ENCODE assay signal across 13 mouse cellular contexts in genomic region chr17:85747976-85748648, GRCm38 (mm10).
DNase-seq lines count a peak whose midpoint lies in the region; ATAC-seq and TF ChIP-seq lines count a peak whose summit lies in the region.
"Had no signal": no experiment of that assay in that cellular context is flagged by ENCODE, and none has a peak within 500 bp of the region (broad histone marks: within the 10 kb centered on the region; RNA-seq: fewer than 3 reads in every experiment).

No protein-coding gene starts in this region.

- H3K4me2 ChIP-seq in kidney, embryonic 14.5 days (replicated peaks; ENCODE audit: low read depth, low read length), result peak overlapping the region; percentile 36
- H3K4me2 ChIP-seq in embryonic facial prominence, embryonic 12.5 days (replicated peaks), result peak overlapping the region; percentile 33
- peak overlapping the region; percentile 41 for H3K4me2 ChIP-seq in limb, embryonic 13.5 days (replicated peaks)
- peak overlapping the region; percentile 46 for H3K4me2 ChIP-seq in neural tube, embryonic 12.5 days (replicated peaks)
- no peak overlapping the region for H3K4me2 ChIP-seq in liver, postnatal 0 days (ENCODE audit: low read depth, low read length)
- H3K4me2 ChIP-seq: heart, embryonic 13.5 days had no signal

- no peaks in the 10 kb centered on the region for H3K9me3 ChIP-seq in kidney, embryonic 14.5 days (ENCODE audit: control insufficient read depth, low read length)
- H3K9me3 ChIP-seq in embryonic facial prominence, embryonic 12.5 days, result no peaks in the 10 kb centered on the region
- no peaks in the 10 kb centered on the region for H3K9me3 ChIP-seq in limb, embryonic 13.5 days
- no peaks in the 10 kb centered on the region for H3K9me3 ChIP-seq in neural tube, embryonic 12.5 days
- no peaks in the 10 kb centered on the region for H3K9me3 ChIP-seq in liver, postnatal 0 days (ENCODE audit: low read length)
- H3K9me3 ChIP-seq: heart, embryonic 13.5 days had no signal

- H3K27ac ChIP-seq in kidney, embryonic 14.5 days (ENCODE audit: low read depth, low read length), result no peak overlapping the region
- 0 out of 2 replicates have a peak overlapping the region, but pooled peaks have one; percentile 7 for H3K27ac ChIP-seq in embryonic facial prominence, embryonic 12.5 days
- H3K27ac ChIP-seq in limb, embryonic 13.5 days, result no peak overlapping the region
- H3K27ac ChIP-seq in neural tube, embryonic 12.5 days, result no peak overlapping the region
- H3K27ac ChIP-seq in liver, postnatal 0 days (ENCODE audit: low read depth), result no peak overlapping the region
- H3K27ac ChIP-seq: heart, embryonic 13.5 days; liver, embryonic 14.5 days had no signal

- no peak overlapping the region for H3K9ac ChIP-seq in kidney, embryonic 14.5 days (ENCODE audit: low read depth, low read length)
- H3K9ac ChIP-seq in embryonic facial prominence, embryonic 12.5 days, result no peak overlapping the region
- no peak overlapping the region for H3K9ac ChIP-seq in limb, embryonic 13.5 days
- H3K9ac ChIP-seq in neural tube, embryonic 12.5 days, result no peak overlapping the region
- H3K9ac ChIP-seq in liver, postnatal 0 days (replicated peaks), result no peak overlapping the region
- H3K9ac ChIP-seq: heart, embryonic 13.5 days; liver, embryonic 14.5 days had no signal

- H3K4me1 ChIP-seq in kidney, embryonic 14.5 days (ENCODE audit: control insufficient read depth, insufficient read depth, low read length), result no peaks in the 10 kb centered on the region; the same call in 1 of the 2 replicates
- peaks cover 8% of the 10 kb centered on the region for H3K4me1 ChIP-seq in embryonic facial prominence, embryonic 12.5 days
- H3K4me1 ChIP-seq in limb, embryonic 13.5 days, result peaks cover 21% of the 10 kb centered on the region
- H3K4me1 ChIP-seq in neural tube, embryonic 12.5 days, result peaks cover 23% of the 10 kb centered on the region
- H3K4me1 ChIP-seq in liver, postnatal 0 days (ENCODE audit: insufficient read depth), result no peaks in the 10 kb centered on the region

- DNase-seq in kidney, adult 18-20 months, result no peak
- no peak for DNase-seq in liver, postnatal 0 days
- no peak for DNase-seq in lung, adult 18-20 months
- no peak for DNase-seq in retina, embryonic 14.5 days (ENCODE audit: low spot score)
- DNase-seq: adrenal gland, adult 8-10 months; cerebellum, postnatal 14 days; lung, postnatal 4 days had no signal

- no peaks in the 10 kb centered on the region for H3K27me3 ChIP-seq in kidney, embryonic 14.5 days (ENCODE audit: control insufficient read depth, insufficient read depth, low read length)
- peaks cover 6% of the 10 kb centered on the region; the same call in 1 of the 2 replicates for H3K27me3 ChIP-seq in embryonic facial prominence, embryonic 12.5 days
- H3K27me3 ChIP-seq in limb, embryonic 13.5 days, result peaks cover 54% of the 10 kb centered on the region
- peaks cover 25% of the 10 kb centered on the region for H3K27me3 ChIP-seq in neural tube, embryonic 12.5 days (replicated peaks)
- H3K27me3 ChIP-seq in liver, postnatal 0 days (ENCODE audit: insufficient read depth, low read length), result no peaks in the 10 kb centered on the region

- WGBS in kidney, embryonic 14.5 days, result 10% methylated on average over 16 of the region's 16 CpGs
- WGBS in embryonic facial prominence, embryonic 12.5 days, result 48% methylated on average over 16 of the region's 16 CpGs
- 10% methylated on average over 16 of the region's 16 CpGs for WGBS in limb, embryonic 13.5 days
- WGBS in neural tube, embryonic 12.5 days, result 14% methylated on average over 16 of the region's 16 CpGs
- 56% methylated on average over 16 of the region's 16 CpGs for WGBS in liver, postnatal 0 days (ENCODE audit: insufficient replicate concordance)

- H3K36me3 ChIP-seq in kidney, embryonic 14.5 days (ENCODE audit: control insufficient read depth, insufficient read depth, low read length), result no peaks in the 10 kb centered on the region
- no peaks in the 10 kb centered on the region for H3K36me3 ChIP-seq in embryonic facial prominence, embryonic 12.5 days
- H3K36me3 ChIP-seq in limb, embryonic 13.5 days, result no peaks in the 10 kb centered on the region
- no peaks in the 10 kb centered on the region for H3K36me3 ChIP-seq in neural tube, embryonic 12.5 days
- H3K36me3 ChIP-seq in liver, postnatal 0 days (replicated peaks; ENCODE audit: insufficient read depth, low read length), result no peaks in the 10 kb centered on the region
- H3K36me3 ChIP-seq: heart, embryonic 13.5 days had no signal

- no peak for TF ChIP-seq EP300 in liver, postnatal 0 days (IDR thresholded peaks at IDR 0.05; ENCODE audit: low read depth)

- TF ChIP-seq CTCF in liver, postnatal 0 days (IDR thresholded peaks at IDR 0.05; ENCODE audit: low read depth), result no peak

- no peak overlapping the region for H3K4me3 ChIP-seq in kidney, embryonic 14.5 days (ENCODE audit: low read length)
- H3K4me3 ChIP-seq in embryonic facial prominence, embryonic 12.5 days, result no peak overlapping the region
- H3K4me3 ChIP-seq in limb, embryonic 13.5 days, result no peak overlapping the region
- H3K4me3 ChIP-seq in neural tube, embryonic 12.5 days, result no peak overlapping the region
- H3K4me3 ChIP-seq in liver, postnatal 0 days (ENCODE audit: low read depth, low read length), result no peak overlapping the region
- H3K4me3 ChIP-seq: heart, embryonic 13.5 days had no signal

- peak; percentile 91 for ATAC-seq in kidney, embryonic 14.5 days (ENCODE audit: low FRiP score, low TSS enrichment)
- ATAC-seq in embryonic facial prominence, embryonic 12.5 days (ENCODE audit: insufficient number of reproducible peaks, insufficient read depth, low FRiP score, low TSS enrichment), result no peak
- ATAC-seq in limb, embryonic 13.5 days (ENCODE audit: low FRiP score, low read depth), result no peak
- ATAC-seq in neural tube, embryonic 12.5 days (ENCODE audit: low FRiP score, low read depth), result peak; percentile 70
- no peak for ATAC-seq in liver, postnatal 0 days

Comparison
In these comparisons a context has a peak if more than half of its experiments do, and no peak if none do; other contexts are left out.
1. ATAC-seq: peak in kidney, embryonic 14.5 days (single experiment) and neural tube, embryonic 12.5 days (single experiment); none in embryonic facial prominence, embryonic 12.5 days (single experiment), limb, embryonic 13.5 days (single experiment) and liver, postnatal 0 days (single experiment).